Mouse (Mus musculus) cerebellum, adult 2 months (tissue): ENCODE measurements around the gene Sft2d2.

ENCODE experiments used
- CTCF ChIP-seq: fragments of 200-500 bp; IDR thresholded peaks from 2 replicates; pipeline ENCODE4 v1.5.1; 2011; ENCODE audit warnings: low read depth, mild to moderate bottlenecking, control low read depth, low read length, moderate library complexity, borderline replicate concordance; ENCODE audit not compliant: insufficient read depth
- POLR2A ChIP-seq: fragments of 200-500 bp; IDR thresholded peaks from 2 replicates; pipeline ENCODE4 v1.6.1; 2011; ENCODE audit warnings: low read length, control low read depth, borderline replicate concordance; ENCODE audit not compliant: insufficient read depth

- TF ChIP-seq POLR2A: no peak
- TF ChIP-seq CTCF: no peak
Measured at GRCm38 (mm10) chr1:165186491-165186890, 7.7 kb downstream of the Sft2d2 start.
